Mouse (Mus musculus) forebrain, embryonic 15.5 days (tissue): Measurements from ENCODE around the gene Neurl1b. TPM values are rescaled to one million over a fixed set of nuclear protein-coding genes. Genes with fewer than 3 reads are reported as not detected.

Experiments used
- ATAC-seq: fragments of 200-750 bp; cut with Nextera tagmentation; replicated peaks from 2 replicates; pipeline ENCODE4 v1.8.0; 2017; ENCODE audit warnings: mild to moderate bottlenecking, moderate TSS enrichment, moderate library complexity
- H3K27ac ChIP-seq: fragments of 300-500 bp; sonication (generic); replicated peaks from 2 replicates; pipeline ENCODE4 v1.5.1; 2015; ENCODE audit warnings: mild to moderate bottlenecking, inconsistent platforms
- H3K27me3 ChIP-seq: fragments of 300-500 bp; sonication (generic); 2 replicates; pipeline ENCODE4 v1.6.1; 2015; ENCODE audit warnings: inconsistent platforms
- H3K36me3 ChIP-seq: fragments of 300-500 bp; sonication (generic); 2 replicates; pipeline ENCODE4 v1.6.1; 2015; ENCODE audit warnings: mild to moderate bottlenecking, inconsistent platforms
- H3K4me1 ChIP-seq: fragments of 300-500 bp; sonication (generic); 2 replicates; pipeline ENCODE4 v1.6.1; 2015; ENCODE audit warnings: inconsistent platforms
- H3K4me2 ChIP-seq: fragments of 300-500 bp; sonication (generic); replicated peaks from 2 replicates; pipeline ENCODE4 v1.6.1; 2015; ENCODE audit warnings: mild to moderate bottlenecking, inconsistent platforms
- H3K4me3 ChIP-seq: fragments of 300-500 bp; sonication (generic); 2 replicates; pipeline ENCODE4 v1.5.1; 2015; ENCODE audit warnings: mild to moderate bottlenecking, inconsistent platforms
- H3K9ac ChIP-seq: fragments of 300-500 bp; sonication (generic); replicated peaks from 2 replicates; pipeline ENCODE4 v1.6.1; 2015; ENCODE audit warnings: mild to moderate bottlenecking, inconsistent platforms
- H3K9me3 ChIP-seq: fragments of 300-500 bp; sonication (generic); 2 replicates; pipeline ENCODE4 v1.6.1; 2016; ENCODE audit warnings: inconsistent platforms
- WGBS: fragments of 180-500 bp; shearing (Covaris S2); methylation state at CpG from one replicate; pipeline ENCODE4 v1.1.7; 2015; ENCODE audit warnings: mixed read lengths; 5-methylcytosine and 5-hydroxymethylcytosine counted together
- polyA plus RNA-seq: library from polyadenylated mRNA; unstranded; fragments of >200 nt; fragmentation: Nextera tagmentation; extraction: Ambion mirVana; gene quantifications from 2 replicates; pipeline ENCODE4 v1.2.1, GENCODE M21; 2015

Gene Neurl1b
- polyA plus RNA-seq, 1 experiment from 2014 or later, result 2.7 TPM

GRCm38 (mm10) chr17:26487917-26488316 lies 73.3 kb downstream of the Neurl1b start:
- Histone ChIP-seq H3K27ac (no peak overlapping the region), H3K4me3 (no peak overlapping the region)
- ATAC-seq, result no peak

GRCm38 (mm10) chr17:26488711-26489403 lies 74.2 kb downstream of the Neurl1b start:
- ATAC-seq, result no peak
- Histone ChIP-seq H3K4me1 (no peaks in the 10 kb centered on the region), H3K27me3 (no peaks in the 10 kb centered on the region), H3K27ac (no peak overlapping the region), H3K9me3 (no peaks in the 10 kb centered on the region), H3K9ac (no peak overlapping the region), H3K4me2 (no peak overlapping the region), H3K4me3 (no peak overlapping the region), H3K36me3 (no peaks in the 10 kb centered on the region)
- WGBS, result 88% methylated on average over 8 of the region's 8 CpGs

More at GRCm38 (mm10) chr17:26487917-26488316, 73.3 kb downstream of the Neurl1b start:
- no peaks in the 10 kb centered on the region for H3K4me1 ChIP-seq
- no peak overlapping the region for H3K9ac ChIP-seq
- no peak overlapping the region for H3K4me2 ChIP-seq
- H3K9me3 ChIP-seq, result no peaks in the 10 kb centered on the region
- H3K36me3 ChIP-seq, result no peaks in the 10 kb centered on the region
- H3K27me3 ChIP-seq, result no peaks in the 10 kb centered on the region
- WGBS, result 96% methylated on average over 4 of the region's 4 CpGs

- H3K27ac ChIP-seq, result no peak overlapping the region
- no peaks in the 10 kb centered on the region for H3K9me3 ChIP-seq
- H3K4me1 ChIP-seq, result no peaks in the 10 kb centered on the region
- no peak overlapping the region for H3K4me2 ChIP-seq
- no peak overlapping the region for H3K4me3 ChIP-seq
- H3K36me3 ChIP-seq, result no peaks in the 10 kb centered on the region
- no peaks in the 10 kb centered on the region for H3K27me3 ChIP-seq
- no peak overlapping the region for H3K9ac ChIP-seq
- ATAC-seq, result no peak
- 91% methylated on average over 10 of the region's 10 CpGs for WGBS
Measured at GRCm38 (mm10) chr17:26490072-26490471, 75.4 kb downstream of the Neurl1b start.

GRCm38 (mm10) chr17:26490910-26491309 lies 76.3 kb downstream of the Neurl1b start:
- WGBS, result 84% methylated on average over 2 of the region's 2 CpGs
- no peak overlapping the region for H3K27ac ChIP-seq
- H3K9ac ChIP-seq, result no peak overlapping the region
- no peaks in the 10 kb centered on the region for H3K36me3 ChIP-seq
- H3K4me2 ChIP-seq, result no peak overlapping the region
- H3K4me3 ChIP-seq, result no peak overlapping the region
- H3K27me3 ChIP-seq, result no peaks in the 10 kb centered on the region
- H3K9me3 ChIP-seq, result no peaks in the 10 kb centered on the region
- ATAC-seq, result no peak
- H3K4me1 ChIP-seq, result no peaks in the 10 kb centered on the region

GRCm38 (mm10) chr17:26492246-26492645 lies 77.6 kb downstream of the Neurl1b start:
- ATAC-seq, result no peak
- H3K9ac ChIP-seq, result no peak overlapping the region
- no peak overlapping the region for H3K27ac ChIP-seq
- no peak overlapping the region for H3K4me3 ChIP-seq
- no peaks in the 10 kb centered on the region for H3K27me3 ChIP-seq
- no peak overlapping the region for H3K4me2 ChIP-seq
- H3K4me1 ChIP-seq, result no peaks in the 10 kb centered on the region
- H3K36me3 ChIP-seq, result no peaks in the 10 kb centered on the region
- no peaks in the 10 kb centered on the region for H3K9me3 ChIP-seq
- WGBS, result 88% methylated on average over 3 of the region's 3 CpGs

- Histone ChIP-seq H3K9me3 (no peaks in the 10 kb centered on the region), H3K4me2 (no peak overlapping the region), H3K9ac (no peak overlapping the region), H3K36me3 (no peaks in the 10 kb centered on the region), H3K4me1 (no peaks in the 10 kb centered on the region), H3K4me3 (no peak overlapping the region), H3K27me3 (no peaks in the 10 kb centered on the region), H3K27ac (no peak overlapping the region)
- ATAC-seq, result no peak
- 86% methylated on average over 4 of the region's 4 CpGs for WGBS
Measured at GRCm38 (mm10) chr17:26494642-26495468, 80.2 kb downstream of the Neurl1b start.

Other genes with a start within 250 kb of the Neurl1b start
- 0.19 TPM in 1 of 2 replicates, not detected in the other for gene Pdia2, start 215.7 kb upstream of the Neurl1b start, polyA plus RNA-seq
- gene Rgs11, start 211.9 kb upstream of the Neurl1b start, polyA plus RNA-seq, result 4.1 and 6.1 TPM in 2 replicates
- gene Arhgdig, start 207.0 kb upstream of the Neurl1b start, polyA plus RNA-seq, result 39.9 and 40.3 TPM in 2 replicates
- 23.3 and 27.8 TPM in 2 replicates for gene Fam234a, start 170.6 kb upstream of the Neurl1b start, polyA plus RNA-seq
- gene Luc7l, start 161.9 kb upstream of the Neurl1b start, polyA plus RNA-seq, result 122 and 123 TPM in 2 replicates
- 90.4 and 98.7 TPM in 2 replicates for gene Ergic1, start 146.7 kb downstream of the Neurl1b start, polyA plus RNA-seq
- 46.3 and 50.0 TPM in 2 replicates for gene Dusp1, start 147.3 kb downstream of the Neurl1b start, polyA plus RNA-seq
- gene Atp6v0e, start 248.4 kb downstream of the Neurl1b start, polyA plus RNA-seq, result 140 TPM in 2 replicates